Mouse (Mus musculus): ENCODE data around the gene Mipep. TPM values are rescaled to one million over a fixed set of nuclear protein-coding genes. Genes with fewer than 3 reads are reported as not detected.

Gene Mipep
- polyA plus RNA-seq, 1 experiment: 10.3 TPM

GRCm38 (mm10) chr14:60763746-60764145 is 20.6 kb upstream of the Mipep start:
- 89% methylated on average over 5 of the region's 5 CpGs for WGBS
- TF ChIP-seq POLR2A (IDR thresholded peaks at IDR 0.05; ENCODE audit: control insufficient read depth, extremely low read depth, insufficient read depth, low read length, poor library complexity): no peak
- no peak for TF ChIP-seq CTCF (IDR thresholded peaks at IDR 0.05; ENCODE audit: borderline replicate concordance, control insufficient read depth, extremely low read depth, insufficient read depth, low read length, poor library complexity)
- Histone ChIP-seq H3K4me1 (replicated peaks; ENCODE audit: control insufficient read depth, insufficient read depth, low read length) (no peaks in the 10 kb centered on the region), H3K27ac (ENCODE audit: control insufficient read depth, insufficient read depth, low read length) (no peak overlapping the region), H3K4me3 (ENCODE audit: control insufficient read depth, insufficient read depth, low read length) (no peak overlapping the region), H3K36me3 (ENCODE audit: control insufficient read depth, insufficient read depth, low read length) (peaks cover 52% of the 10 kb centered on the region), H3K27me3 (ENCODE audit: control insufficient read depth, insufficient read depth, low read length) (no peaks in the 10 kb centered on the region)
- DNase-seq: no peak

- no peak for DNase-seq
- Histone ChIP-seq H3K36me3 (ENCODE audit: control insufficient read depth, insufficient read depth, low read length) (peaks cover 44% of the 10 kb centered on the region), H3K27me3 (ENCODE audit: control insufficient read depth, insufficient read depth, low read length) (no peaks in the 10 kb centered on the region), H3K27ac (ENCODE audit: control insufficient read depth, insufficient read depth, low read length) (no peak overlapping the region), H3K4me1 (replicated peaks; ENCODE audit: control insufficient read depth, insufficient read depth, low read length) (no peaks in the 10 kb centered on the region), H3K4me3 (ENCODE audit: control insufficient read depth, insufficient read depth, low read length) (no peak overlapping the region)
- 97% methylated on average over 4 of the region's 4 CpGs for WGBS
- TF ChIP-seq POLR2A (IDR thresholded peaks at IDR 0.05; ENCODE audit: control insufficient read depth, extremely low read depth, insufficient read depth, low read length, poor library complexity) (no peak), CTCF (IDR thresholded peaks at IDR 0.05; ENCODE audit: borderline replicate concordance, control insufficient read depth, extremely low read depth, insufficient read depth, low read length, poor library complexity) (no peak)
Observed at GRCm38 (mm10) chr14:60764526-60764925, 19.8 kb upstream of the Mipep start.

GRCm38 (mm10) chr14:60765025-60765424 is 19.3 kb upstream of the Mipep start:
- DNase-seq: no peak
- whole genome bisulfite sequencing: 87% methylated on average over 2 of the region's 2 CpGs
- Histone ChIP-seq H3K36me3 (ENCODE audit: control insufficient read depth, insufficient read depth, low read length) (peaks cover 39% of the 10 kb centered on the region), H3K4me3 (ENCODE audit: control insufficient read depth, insufficient read depth, low read length) (no peak overlapping the region), H3K27me3 (ENCODE audit: control insufficient read depth, insufficient read depth, low read length) (no peaks in the 10 kb centered on the region), H3K27ac (ENCODE audit: control insufficient read depth, insufficient read depth, low read length) (no peak overlapping the region), H3K4me1 (replicated peaks; ENCODE audit: control insufficient read depth, insufficient read depth, low read length) (no peaks in the 10 kb centered on the region)
- TF ChIP-seq POLR2A (IDR thresholded peaks at IDR 0.05; ENCODE audit: control insufficient read depth, extremely low read depth, insufficient read depth, low read length, poor library complexity) (no peak), CTCF (IDR thresholded peaks at IDR 0.05; ENCODE audit: borderline replicate concordance, control insufficient read depth, extremely low read depth, insufficient read depth, low read length, poor library complexity) (no peak)

- WGBS: 76% methylated on average over 4 of the region's 4 CpGs
- Histone ChIP-seq H3K27me3 (ENCODE audit: control insufficient read depth, insufficient read depth, low read length) (no peaks in the 10 kb centered on the region), H3K36me3 (ENCODE audit: control insufficient read depth, insufficient read depth, low read length) (peaks cover 11% of the 10 kb centered on the region), H3K27ac (ENCODE audit: control insufficient read depth, insufficient read depth, low read length) (no peak within 1 kb of the TSS), H3K4me1 (replicated peaks; ENCODE audit: control insufficient read depth, insufficient read depth, low read length) (no peaks in the 10 kb centered on the region), H3K4me3 (ENCODE audit: control insufficient read depth, insufficient read depth, low read length) (no peak within 1 kb of the TSS)
- DNase-seq: no peak
- TF ChIP-seq CTCF (IDR thresholded peaks at IDR 0.05; ENCODE audit: borderline replicate concordance, control insufficient read depth, extremely low read depth, insufficient read depth, low read length, poor library complexity) (no peak), POLR2A (IDR thresholded peaks at IDR 0.05; ENCODE audit: control insufficient read depth, extremely low read depth, insufficient read depth, low read length, poor library complexity) (no peak)
Observed at GRCm38 (mm10) chr14:60767884-60768283, 16.5 kb upstream of the Mipep start, which contains the start of gene C1qtnf9. Gene C1qtnf9, plus strand, starts transcription at chr14:60768134.

- WGBS: 91% methylated on average over 6 of the region's 6 CpGs
- no peak overlapping the region for H3K4me3 ChIP-seq (ENCODE audit: control insufficient read depth, insufficient read depth, low read length)
- no peak overlapping the region for H3K27ac ChIP-seq (ENCODE audit: control insufficient read depth, insufficient read depth, low read length)
- DNase-seq: no peak
- TF ChIP-seq CTCF (IDR thresholded peaks at IDR 0.05; ENCODE audit: borderline replicate concordance, control insufficient read depth, extremely low read depth, insufficient read depth, low read length, poor library complexity): no peak
- TF ChIP-seq POLR2A (IDR thresholded peaks at IDR 0.05; ENCODE audit: control insufficient read depth, extremely low read depth, insufficient read depth, low read length, poor library complexity): no peak
- no peaks in the 10 kb centered on the region for H3K36me3 ChIP-seq (ENCODE audit: control insufficient read depth, insufficient read depth, low read length)
- no peaks in the 10 kb centered on the region for H3K27me3 ChIP-seq (ENCODE audit: control insufficient read depth, insufficient read depth, low read length)
- no peaks in the 10 kb centered on the region for H3K4me1 ChIP-seq (replicated peaks; ENCODE audit: control insufficient read depth, insufficient read depth, low read length)
Observed at GRCm38 (mm10) chr14:60769340-60769739, 15.0 kb upstream of the Mipep start.

- 79% methylated on average over 6 of the region's 6 CpGs for WGBS
- no peak for DNase-seq
- no peak overlapping the region for H3K27ac ChIP-seq (ENCODE audit: control insufficient read depth, insufficient read depth, low read length)
Observed at GRCm38 (mm10) chr14:60770594-60770993, 13.8 kb upstream of the Mipep start.

GRCm38 (mm10) chr14:60771057-60771456 is 13.3 kb upstream of the Mipep start:
- 0 out of 2 replicates have a peak overlapping the region, but pooled peaks have one; percentile 10 for H3K4me3 ChIP-seq (ENCODE audit: control insufficient read depth, insufficient read depth, low read length)
- H3K27me3 ChIP-seq (ENCODE audit: control insufficient read depth, insufficient read depth, low read length): no peaks in the 10 kb centered on the region
- no peak overlapping the region for H3K27ac ChIP-seq (ENCODE audit: control insufficient read depth, insufficient read depth, low read length)
- peak; percentile 78 for DNase-seq
- 1% methylated on average over 8 of the region's 8 CpGs for WGBS
- no peaks in the 10 kb centered on the region for H3K4me1 ChIP-seq (replicated peaks; ENCODE audit: control insufficient read depth, insufficient read depth, low read length)
- TF ChIP-seq CTCF (IDR thresholded peaks at IDR 0.05; ENCODE audit: borderline replicate concordance, control insufficient read depth, extremely low read depth, insufficient read depth, low read length, poor library complexity): peak; percentile 91; the same call in 1 of the 2 replicates
- no peak for TF ChIP-seq POLR2A (IDR thresholded peaks at IDR 0.05; ENCODE audit: control insufficient read depth, extremely low read depth, insufficient read depth, low read length, poor library complexity)
- H3K36me3 ChIP-seq (ENCODE audit: control insufficient read depth, insufficient read depth, low read length): no peaks in the 10 kb centered on the region

More at GRCm38 (mm10) chr14:60770594-60770993, 13.8 kb upstream of the Mipep start:
- no peaks in the 10 kb centered on the region for H3K27me3 ChIP-seq (ENCODE audit: control insufficient read depth, insufficient read depth, low read length)
- no peaks in the 10 kb centered on the region for H3K4me1 ChIP-seq (replicated peaks; ENCODE audit: control insufficient read depth, insufficient read depth, low read length)
- TF ChIP-seq CTCF (IDR thresholded peaks at IDR 0.05; ENCODE audit: borderline replicate concordance, control insufficient read depth, extremely low read depth, insufficient read depth, low read length, poor library complexity) (no peak), POLR2A (IDR thresholded peaks at IDR 0.05; ENCODE audit: control insufficient read depth, extremely low read depth, insufficient read depth, low read length, poor library complexity) (no peak)
- H3K36me3 ChIP-seq (ENCODE audit: control insufficient read depth, insufficient read depth, low read length): no peaks in the 10 kb centered on the region
- no peak overlapping the region for H3K4me3 ChIP-seq (ENCODE audit: control insufficient read depth, insufficient read depth, low read length)
